Mouse (Mus musculus) MEL (cell line): ENCODE results near the gene Dand5. TPM values are rescaled to one million over a fixed set of nuclear protein-coding genes. Genes with fewer than 3 reads are reported as not detected.

Experiments used
- DNase-seq: peaks from one replicate; pipeline ENCODE4 v3.0.0; 2011; ENCODE audit warnings: low read depth, low spot score
- H3K27ac ChIP-seq: 2 replicates; pipeline ENCODE4 v1.5.1; 2012; ENCODE audit warnings: low read depth, mild to moderate bottlenecking, control low read depth, low read length, moderate library complexity; ENCODE audit not compliant: control insufficient read depth
- H3K27me3 ChIP-seq, 2 experiments: fragments of 150-350 bp in 1 of 2; sonication (generic) in 1 of 2; 2 replicates each; pipeline ENCODE4 v1.6.1; 2012; ENCODE audit warnings: low read length in 2 of 2, mild to moderate bottlenecking in 2 of 2, improper control_type of control experiment in 1 of 2, moderate library complexity in 1 of 2; ENCODE audit not compliant: insufficient read depth in 2 of 2, control insufficient read depth in 1 of 2
- H3K36me3 ChIP-seq, 2 experiments: 2 replicates each; pipeline ENCODE4 v1.6.1; 2012 to 2014; ENCODE audit warnings: low read length in 2 of 2, improper control_type of control experiment in 1 of 2, inconsistent platforms in 1 of 2, mild to moderate bottlenecking in 1 of 2; ENCODE audit not compliant: insufficient read depth in 2 of 2, control insufficient read depth in 1 of 2
- H3K4me1 ChIP-seq, 2 experiments: fragments of 150-350 bp in 1 of 2; sonication (generic) in 1 of 2; 2 replicates each; pipeline ENCODE4 v1.6.1; 2012; ENCODE audit warnings: low read length in 2 of 2, improper control_type of control experiment in 1 of 2, mild to moderate bottlenecking in 1 of 2; ENCODE audit not compliant: insufficient read depth in 2 of 2, control insufficient read depth in 1 of 2
- H3K4me3 ChIP-seq, 2 experiments: fragments of 150-350 bp in 1 of 2; sonication (generic) in 1 of 2; 2 replicates each; pipeline ENCODE4 v1.5.1; 2012; ENCODE audit warnings: low read depth in 2 of 2, low read length in 2 of 2, mild to moderate bottlenecking in 2 of 2, moderate library complexity in 2 of 2, control low read depth in 1 of 2, improper control_type of control experiment in 1 of 2; ENCODE audit not compliant: control insufficient read depth in 1 of 2, insufficient read depth in 1 of 2
- H3K79me2 ChIP-seq: 2 replicates; pipeline ENCODE4 v1.6.1; 2012; ENCODE audit warnings: mild to moderate bottlenecking, low read length, moderate library complexity; ENCODE audit not compliant: control insufficient read depth, poor library complexity, insufficient read depth
- H3K9ac ChIP-seq: 2 replicates; pipeline ENCODE4 v1.6.1; 2012; ENCODE audit warnings: low read depth, mild to moderate bottlenecking, control low read depth, low read length, moderate library complexity; ENCODE audit not compliant: control insufficient read depth, poor library complexity, severe bottlenecking
- H3K9me3 ChIP-seq: fragments of 150-350 bp; sonication (generic); replicated peaks from 2 replicates; pipeline ENCODE4 v1.6.1; 2012; ENCODE audit warnings: mild to moderate bottlenecking, low read length, improper control_type of control experiment, moderate library complexity; ENCODE audit not compliant: insufficient read depth
- BHLHE40 ChIP-seq: IDR thresholded peaks from 2 replicates; pipeline ENCODE4 v1.6.1; 2012; ENCODE audit warnings: low read depth, mild to moderate bottlenecking, inconsistent platforms, low read length, improper control_type of control experiment, borderline replicate concordance
- CHD1 ChIP-seq: IDR thresholded peaks from 2 replicates; pipeline ENCODE4 v1.6.1; 2012; ENCODE audit warnings: low read depth, mild to moderate bottlenecking, inconsistent platforms, low read length, improper control_type of control experiment
- CHD2 ChIP-seq: IDR thresholded peaks from 2 replicates; pipeline ENCODE4 v1.6.1; 2011; ENCODE audit warnings: low read length, improper control_type of control experiment
- E2F4 ChIP-seq: IDR thresholded peaks from 2 replicates; pipeline ENCODE4 v1.6.1; 2011; ENCODE audit warnings: low read depth, low read length, improper control_type of control experiment, borderline replicate concordance
- ELF1 ChIP-seq: IDR thresholded peaks from 2 replicates; pipeline ENCODE4 v1.6.1; 2014; ENCODE audit warnings: low read depth, mild to moderate bottlenecking, inconsistent platforms, low read length, improper control_type of control experiment, moderate library complexity
- EP300 ChIP-seq, 2 experiments: IDR thresholded peaks; 2 replicates each; pipeline ENCODE4 v1.6.1; 2011; ENCODE audit warnings: improper control_type of control experiment in 2 of 2, low read length in 2 of 2, low read depth in 1 of 2, mild to moderate bottlenecking in 1 of 2
- GABPA ChIP-seq: IDR thresholded peaks from 2 replicates; pipeline ENCODE4 v1.6.1; 2012; ENCODE audit warnings: low read depth, mild to moderate bottlenecking, inconsistent platforms, low read length, improper control_type of control experiment, moderate library complexity
- HCFC1 ChIP-seq: IDR thresholded peaks from 2 replicates; pipeline ENCODE4 v1.6.1; 2012; ENCODE audit warnings: low read depth, mild to moderate bottlenecking, inconsistent platforms, low read length, improper control_type of control experiment, moderate library complexity
- JUND ChIP-seq: IDR thresholded peaks from 2 replicates; pipeline ENCODE4 v1.6.1; 2011; ENCODE audit warnings: low read depth, mild to moderate bottlenecking, improper control_type of control experiment, low read length
- MAFK ChIP-seq: IDR thresholded peaks from 2 replicates; pipeline ENCODE4 v1.6.1; 2011; ENCODE audit warnings: low read depth, mild to moderate bottlenecking, low read length, improper control_type of control experiment, borderline replicate concordance
- MAX ChIP-seq: IDR thresholded peaks from 2 replicates; pipeline ENCODE4 v1.6.1; 2011; ENCODE audit warnings: low read length, improper control_type of control experiment
- MAZ ChIP-seq: IDR thresholded peaks from 2 replicates; pipeline ENCODE4 v1.6.1; 2012; ENCODE audit warnings: low read depth, mild to moderate bottlenecking, inconsistent platforms, low read length, improper control_type of control experiment
- MEF2A ChIP-seq: IDR thresholded peaks from 2 replicates; pipeline ENCODE4 v1.6.1; 2014; ENCODE audit warnings: low read depth, mild to moderate bottlenecking, inconsistent platforms, low read length, improper control_type of control experiment; ENCODE audit not compliant: poor library complexity, insufficient replicate concordance, severe bottlenecking; ENCODE audit errors: extremely low read depth
- MXI1 ChIP-seq: IDR thresholded peaks from 2 replicates; pipeline ENCODE4 v1.6.1; 2011; ENCODE audit warnings: mild to moderate bottlenecking, low read depth, low read length, improper control_type of control experiment
- MYB ChIP-seq: IDR thresholded peaks from 2 replicates; pipeline ENCODE4 v1.6.1; 2011; ENCODE audit warnings: mild to moderate bottlenecking, low read depth, low read length, improper control_type of control experiment
- MYC ChIP-seq: IDR thresholded peaks from 2 replicates; pipeline ENCODE4 v1.6.1; 2011; ENCODE audit warnings: low read depth, mild to moderate bottlenecking, low read length, improper control_type of control experiment, moderate library complexity
- NELFE ChIP-seq: IDR thresholded peaks from 2 replicates; pipeline ENCODE4 v1.6.1; 2011; ENCODE audit warnings: low read depth, low read length, improper control_type of control experiment
- NRF1 ChIP-seq: IDR thresholded peaks from 2 replicates; pipeline ENCODE4 v1.6.1; 2014; ENCODE audit warnings: low read depth, mild to moderate bottlenecking, inconsistent platforms, low read length, improper control_type of control experiment, moderate library complexity; ENCODE audit not compliant: poor library complexity, insufficient read depth, severe bottlenecking
- POLR2A ChIP-seq, 2 experiments: IDR thresholded peaks; 2 replicates each; pipeline ENCODE4 v1.6.1; 2011 to 2012; ENCODE audit warnings: low read length in 2 of 2, mild to moderate bottlenecking in 2 of 2, control low read depth in 1 of 2, improper control_type of control experiment in 1 of 2, low read depth in 1 of 2, moderate library complexity in 1 of 2; ENCODE audit not compliant: control insufficient read depth in 1 of 2, insufficient read depth in 1 of 2, poor library complexity in 1 of 2
- POLR2AphosphoS2 ChIP-seq: IDR thresholded peaks from 2 replicates; pipeline ENCODE4 v1.6.1; 2011; ENCODE audit warnings: low read length, improper control_type of control experiment
- POLR2AphosphoS5 ChIP-seq: IDR thresholded peaks from 2 replicates; pipeline ENCODE4 v1.6.1; 2012; ENCODE audit warnings: low read depth, borderline replicate concordance, mild to moderate bottlenecking, inconsistent platforms, low read length, moderate library complexity, mixed read lengths
- RAD21 ChIP-seq: IDR thresholded peaks from 2 replicates; pipeline ENCODE4 v1.6.1; 2011; ENCODE audit warnings: mild to moderate bottlenecking, low read depth, low read length, improper control_type of control experiment
- RCOR1 ChIP-seq: IDR thresholded peaks from 2 replicates; pipeline ENCODE4 v1.6.1; 2012; ENCODE audit warnings: low read depth, mild to moderate bottlenecking, inconsistent platforms, low read length, improper control_type of control experiment
- SIN3A ChIP-seq: IDR thresholded peaks from 2 replicates; pipeline ENCODE4 v1.6.1; 2012; ENCODE audit warnings: low read length, improper control_type of control experiment, inconsistent platforms
- SMC3 ChIP-seq: IDR thresholded peaks from 2 replicates; pipeline ENCODE4 v1.6.1; 2011; ENCODE audit warnings: low read depth, low read length, improper control_type of control experiment
- TAL1 ChIP-seq: IDR thresholded peaks from 2 replicates; pipeline ENCODE4 v1.6.1; 2012; ENCODE audit warnings: mild to moderate bottlenecking, inconsistent platforms, low read length, moderate library complexity, mixed read lengths
- TBP ChIP-seq: IDR thresholded peaks from 2 replicates; pipeline ENCODE4 v1.8.0; 2011; ENCODE audit warnings: low read depth, low read length, improper control_type of control experiment
- TCF12 ChIP-seq: IDR thresholded peaks from 2 replicates; pipeline ENCODE4 v1.6.1; 2014; ENCODE audit warnings: low read depth, mild to moderate bottlenecking, inconsistent platforms, low read length, improper control_type of control experiment, moderate library complexity
- UBTF ChIP-seq: IDR thresholded peaks from 2 replicates; pipeline ENCODE4 v1.6.1; 2012; ENCODE audit warnings: low read depth, mild to moderate bottlenecking, inconsistent platforms, low read length, improper control_type of control experiment, moderate library complexity, borderline replicate concordance; ENCODE audit not compliant: insufficient read depth
- USF1 ChIP-seq: IDR thresholded peaks from 2 replicates; pipeline ENCODE4 v1.6.1; 2014; ENCODE audit warnings: low read depth, mild to moderate bottlenecking, inconsistent platforms, low read length, improper control_type of control experiment, moderate library complexity
- USF2 ChIP-seq, 2 experiments: IDR thresholded peaks; 2 replicates each; pipeline ENCODE4 v1.6.1; 2011 to 2012; ENCODE audit warnings: improper control_type of control experiment in 2 of 2, low read length in 2 of 2, borderline replicate concordance in 1 of 2, inconsistent platforms in 1 of 2, low read depth in 1 of 2, mild to moderate bottlenecking in 1 of 2; ENCODE audit not compliant: insufficient read depth in 1 of 2
- ZC3H11A ChIP-seq: IDR thresholded peaks from 2 replicates; pipeline ENCODE4 v1.6.1; 2012; ENCODE audit warnings: low read depth, mild to moderate bottlenecking, inconsistent platforms, low read length, improper control_type of control experiment
- ZKSCAN1 ChIP-seq: IDR thresholded peaks from 2 replicates; pipeline ENCODE4 v1.6.1; 2012; ENCODE audit warnings: low read depth, mild to moderate bottlenecking, inconsistent platforms, low read length, improper control_type of control experiment, moderate library complexity
- ZMIZ1 ChIP-seq: IDR thresholded peaks from 2 replicates; pipeline ENCODE4 v1.6.1; 2012; ENCODE audit warnings: low read depth, mild to moderate bottlenecking, inconsistent platforms, low read length, improper control_type of control experiment, moderate library complexity
- ZNF384 ChIP-seq: IDR thresholded peaks from 2 replicates; pipeline ENCODE4 v1.6.1; 2012; ENCODE audit warnings: low read depth, mild to moderate bottlenecking, inconsistent platforms, low read length, improper control_type of control experiment
- polyA plus RNA-seq, 2 experiments: library from polyadenylated mRNA; stranded (reverse) in 1 of 2; unstranded in 1 of 2; fragments of >175 nt in 1 of 2; fragments of >200 nt in 1 of 2; gene quantifications; 2 replicates each; pipeline versions ENCODE4 v1.2.1 to v1.2.4; 2012; ENCODE audit warnings: low replicate concordance in 2 of 2, low read depth in 1 of 2; ENCODE audit not compliant: insufficient read length in 2 of 2, insufficient read depth in 1 of 2, missing spikeins in 1 of 2
- total RNA-seq: library from RNA; depleted of rRNA; stranded (reverse); fragments of 300-350 nt; gene quantifications from 2 replicates; pipeline ENCODE4 v1.2.3, GENCODE M21; 2012

Dand5 gene
- total and polyA plus RNA-seq, 3 experiments, result 1.7 to 2.2 TPM; not detected in 1

DNA sequence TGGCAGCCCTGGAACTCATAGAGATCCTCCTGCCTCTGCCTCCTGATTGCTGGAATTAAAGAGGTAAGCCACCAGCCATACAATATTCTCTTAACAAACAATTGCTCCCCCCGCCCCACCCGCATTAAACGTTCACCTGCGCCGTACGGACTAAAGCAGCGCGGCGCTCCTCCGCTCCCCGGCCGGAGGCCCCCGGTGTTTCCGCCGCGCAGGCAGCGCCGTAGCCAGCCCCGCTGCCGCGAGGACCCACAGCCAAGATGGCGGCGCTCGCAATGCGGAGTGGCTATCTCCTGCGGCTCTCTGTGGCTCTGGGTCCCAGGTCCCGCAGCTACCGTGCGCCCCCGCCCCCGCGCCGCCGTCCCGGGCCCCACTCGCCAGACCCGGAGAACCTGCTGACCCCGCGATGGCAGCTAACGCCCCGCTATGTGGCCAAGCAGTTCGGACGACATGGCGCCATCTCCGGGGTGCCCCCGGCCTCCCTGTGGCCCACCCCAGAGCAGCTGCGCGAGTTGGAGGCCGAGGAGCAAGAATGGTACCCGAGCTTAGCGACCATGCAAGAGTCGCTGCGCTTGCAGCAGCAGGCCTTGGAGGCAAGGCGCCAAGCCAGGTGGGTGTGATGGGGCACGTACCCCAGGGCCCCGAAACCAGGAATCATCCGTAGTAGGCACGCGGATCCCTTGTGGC is 9.6 kb upstream of the Dand5 start:
- H3K4me1 ChIP-seq, result peaks cover 2 to 10% of the 10 kb centered on the region in 2 experiments; a peak in 2 of 4 replicates
- H3K9ac ChIP-seq, result peak overlapping the region; percentile 99
- H3K36me3 ChIP-seq, result peaks cover 2 to 17% of the 10 kb centered on the region in 2 experiments; a peak in 3 of 4 replicates
- peaks cover 12% of the 10 kb centered on the region for H3K79me2 ChIP-seq
- no peaks in the 10 kb centered on the region for H3K27me3 ChIP-seq
- H3K27ac ChIP-seq, result peak overlapping the region; percentile 88
- no peaks in the 10 kb centered on the region for H3K9me3 ChIP-seq
- peak overlapping the region; percentile 74 to 100 for H3K4me3 ChIP-seq
- DNase-seq, result peak; percentile 87
- TF ChIP-seq RCOR1 (no peak), CHD2 (no peak), ZNF384 (no peak), JUND (no peak), USF1 (0 out of 2 replicates have a peak, but pooled peaks have one; percentile 10), MXI1 (peak; percentile 49), EP300 (IDR thresholded peaks at IDR 0.05; ENCODE audit: low read depth in 1 of 2, low read length in 2 of 2) (0 out of 4 replicates have a peak, but pooled peaks of 1 of the 2 experiments have one; percentile 3), CHD1 (0 out of 2 replicates have a peak, but pooled peaks have one; percentile 59), NRF1 (no peak), ZC3H11A (no peak), MAZ (no peak), POLR2A (IDR thresholded peaks at IDR 0.05; ENCODE audit: control insufficient read depth in 1 of 2, insufficient read depth in 1 of 2, low read depth in 1 of 2, low read length in 2 of 2, poor library complexity in 1 of 2) (peak; percentile 80 to 81), SMC3 (no peak), RAD21 (no peak), E2F4 (no peak), ELF1 (no peak), MEF2A (no peak), MYB (no peak), POLR2AphosphoS5 (no peak), HCFC1 (peak; percentile 84), MYC (no peak; the same call in 1 of the 2 replicates), UBTF (0 out of 2 replicates have a peak, but pooled peaks have one; percentile 56), BHLHE40 (no peak), POLR2AphosphoS2 (peak; percentile 57; the same call in 1 of the 2 replicates), NELFE (peak; percentile 82), ZMIZ1 (peak; percentile 78), USF2 (IDR thresholded peaks at IDR 0.05; ENCODE audit: borderline replicate concordance in 1 of 2, insufficient read depth in 1 of 2, low read depth in 1 of 2, low read length in 2 of 2) (no peak), MAFK (no peak), MAX (peak; percentile 80), TCF12 (peak; percentile 81), TBP (peak; percentile 76; the same call in 1 of the 2 replicates), SIN3A (peak; percentile 30), TAL1 (no peak), ZKSCAN1 (no peak), GABPA (no peak)
